Mouse (Mus musculus) spleen, adult 2 months (tissue): ENCODE data around the gene Lamc2.

Experiments
- CTCF ChIP-seq: fragments of 200-500 bp; IDR thresholded peaks from 2 replicates; pipeline ENCODE4 v1.5.1; 2011; ENCODE audit warnings: mild to moderate bottlenecking, inconsistent platforms; ENCODE audit not compliant: insufficient read depth, insufficient read length, insufficient replicate concordance; ENCODE audit errors: extremely low read depth
- POLR2A ChIP-seq: fragments of 200-500 bp; IDR thresholded peaks from 2 replicates; pipeline ENCODE4 v1.6.1; 2011; ENCODE audit warnings: low read depth, low read length, inconsistent platforms

GRCm38 (mm10) chr1:153124502-153124901 lies 61.7 kb downstream of the Lamc2 start:
- TF ChIP-seq POLR2A: no peak
- no peak for TF ChIP-seq CTCF
